In the genomic region with DNA sequence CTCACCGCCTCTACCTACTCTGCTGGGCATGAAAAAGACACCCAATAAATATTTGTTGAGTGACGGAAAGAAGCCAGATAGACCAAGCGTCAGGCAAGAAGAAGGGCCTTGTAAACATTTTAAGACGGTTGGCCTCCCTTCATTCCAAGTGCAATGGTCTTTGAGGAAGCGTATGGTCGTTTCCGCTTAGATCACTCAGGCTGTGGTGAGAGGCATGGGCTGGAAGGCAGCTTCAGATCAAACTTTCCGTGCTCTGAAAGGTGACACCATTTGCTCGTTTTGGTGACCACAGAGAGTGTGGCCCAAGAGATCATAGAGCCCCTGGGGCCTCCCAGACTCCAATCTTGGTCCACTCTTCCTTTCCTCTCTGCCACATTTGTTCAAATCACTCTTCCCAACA, we compare ENCODE assay signal across 25 mouse cellular contexts.
A peak's percentile ranks its signal among the peaks of the same experiment; 100 is the strongest.
DNase-seq lines count a peak whose midpoint lies in the region; ATAC-seq and TF ChIP-seq lines count a peak whose summit lies in the region.
"Had no signal": no experiment of that assay in that cellular context is flagged by ENCODE, and none has a peak within 500 bp of the region (broad histone marks: within the 10 kb centered on the region; RNA-seq: fewer than 3 reads in every experiment).

No protein-coding gene starts in this region.

- H3K9ac ChIP-seq in kidney, embryonic 16.5 days (replicated peaks; ENCODE audit: low read length), result no peak overlapping the region
- H3K9ac ChIP-seq in lung, embryonic 15.5 days, result no peak overlapping the region
- peak overlapping the region; percentile 79 for H3K9ac ChIP-seq in CH12.LX (ENCODE audit: insufficient read depth, low read depth)
- no peak overlapping the region for H3K9ac ChIP-seq in liver, embryonic 12.5 days
- H3K9ac ChIP-seq: embryonic facial prominence, embryonic 13.5 days; embryonic facial prominence, embryonic 15.5 days; forebrain, embryonic 12.5 days had no signal

- H3K4me2 ChIP-seq in kidney, embryonic 16.5 days (replicated peaks; ENCODE audit: low read depth, low read length), result no peak overlapping the region
- no peak overlapping the region for H3K4me2 ChIP-seq in lung, embryonic 15.5 days
- H3K4me2 ChIP-seq in CH12.LX (ENCODE audit: insufficient read depth, low read depth, poor library complexity, severe bottlenecking), result peak overlapping the region; percentile 80
- H3K4me2 ChIP-seq in liver, embryonic 12.5 days, result no peak overlapping the region
- H3K4me2 ChIP-seq: embryonic facial prominence, embryonic 13.5 days; embryonic facial prominence, embryonic 15.5 days; forebrain, embryonic 12.5 days had no signal

- peak; percentile 78 for TF ChIP-seq EP300 in CH12.LX (IDR thresholded peaks at IDR 0.05; ENCODE audit: low read length)

- H3K4me3 ChIP-seq in kidney, embryonic 16.5 days (ENCODE audit: low read length), result no peak overlapping the region
- no peak overlapping the region for H3K4me3 ChIP-seq in lung, embryonic 15.5 days
- no peak overlapping the region for H3K4me3 ChIP-seq in lung, adult 2 months (replicated peaks; ENCODE audit: extremely low read depth, low read depth, low read length)
- H3K4me3 ChIP-seq in CH12.LX (replicated peaks in 1 of 3; ENCODE audit: low read depth in 2 of 3, low read length in 2 of 3, poor library complexity in 1 of 3), result peak overlapping the region in 2 of 3 experiments; percentile 51 to 57
- no peak overlapping the region for H3K4me3 ChIP-seq in liver, embryonic 12.5 days
- H3K4me3 ChIP-seq: embryonic facial prominence, embryonic 13.5 days; embryonic facial prominence, embryonic 15.5 days; erythroblast, embryonic 14.5 days; forebrain, embryonic 10.5 days; forebrain, embryonic 12.5 days had no signal

- peaks cover 22% of the 10 kb centered on the region for H3K4me1 ChIP-seq in kidney, embryonic 16.5 days (ENCODE audit: insufficient read depth, low read length)
- H3K4me1 ChIP-seq in lung, embryonic 15.5 days, result peaks cover 30% of the 10 kb centered on the region
- H3K4me1 ChIP-seq in lung, adult 2 months (ENCODE audit: control insufficient read depth, insufficient read depth, low read length), result no peaks in the 10 kb centered on the region
- H3K4me1 ChIP-seq in CH12.LX (ENCODE audit: control insufficient read depth in 1 of 2, insufficient read depth in 2 of 2), result peaks cover 26 to 28% of the 10 kb centered on the region in 2 experiments
- peaks cover 12% of the 10 kb centered on the region; the same call in 1 of the 2 replicates for H3K4me1 ChIP-seq in liver, embryonic 12.5 days

- no peak for TF ChIP-seq POLR2A in lung, adult 2 months (IDR thresholded peaks at IDR 0.05; ENCODE audit: borderline replicate concordance, extremely low read depth, low read depth, low read length)
- peak; percentile 61 for TF ChIP-seq POLR2A in CH12.LX (IDR thresholded peaks at IDR 0.05; ENCODE audit: low read depth, low read length)

- no peak for TF ChIP-seq CTCF in lung, adult 2 months (IDR thresholded peaks at IDR 0.05; ENCODE audit: insufficient read depth, low read length)
- no peak for TF ChIP-seq CTCF in CH12.LX (conservative IDR thresholded peaks at IDR 0.05 in 1 of 2, IDR thresholded peaks at IDR 0.05 in 1 of 2; ENCODE audit: low read depth in 2 of 2, low read length in 2 of 2)

- no peak; the same call in 1 of the 2 replicates for TF ChIP-seq RAD21 in CH12.LX (IDR thresholded peaks at IDR 0.05; ENCODE audit: low read depth, low read length)

- in situ Hi-C loops in CH12.LX (cut with MboI; ENCODE audit: low pct_ligation_motif_present, low pct_unique_long_range_greater_than_20kb, low sequenced_read_pairs), result no loop called here

- ATAC-seq in kidney, embryonic 16.5 days (ENCODE audit: low FRiP score, low TSS enrichment), result no peak
- no peak for ATAC-seq in lung, embryonic 15.5 days (ENCODE audit: borderline replicate concordance, extremely low read depth, low FRiP score, low TSS enrichment)
- ATAC-seq in liver, embryonic 12.5 days, result no peak
- ATAC-seq: CD4-positive, CD25-positive, alpha-beta regulatory T cell, adult 4 months; forebrain, embryonic 14.5 days; forebrain, embryonic 16.5 days had no signal

- 0 out of 2 replicates have a peak overlapping the region, but pooled peaks have one; percentile 37 for H3K27ac ChIP-seq in kidney, embryonic 16.5 days (ENCODE audit: low read length)
- H3K27ac ChIP-seq in lung, embryonic 15.5 days, result peak overlapping the region; percentile 76; the same call in 1 of the 2 replicates
- H3K27ac ChIP-seq in CH12.LX (ENCODE audit: insufficient read depth, low read depth), result peak overlapping the region; percentile 83
- H3K27ac ChIP-seq in liver, embryonic 12.5 days, result no peak overlapping the region
- H3K27ac ChIP-seq: embryonic facial prominence, embryonic 13.5 days; embryonic facial prominence, embryonic 15.5 days; forebrain, embryonic 10.5 days; forebrain, embryonic 12.5 days had no signal

- 0 out of 2 replicates have a peak, but pooled peaks cover 2% of the 10 kb centered on the region for H3K27me3 ChIP-seq in kidney, embryonic 16.5 days (ENCODE audit: insufficient read depth, low read length)
- H3K27me3 ChIP-seq in lung, embryonic 15.5 days, result 0 out of 2 replicates have a peak, but pooled peaks cover 5% of the 10 kb centered on the region
- no peaks in the 10 kb centered on the region for H3K27me3 ChIP-seq in CH12.LX (replicated peaks)
- peaks cover 36% of the 10 kb centered on the region for H3K27me3 ChIP-seq in liver, embryonic 12.5 days (replicated peaks)

- dilution Hi-C loops in CH12.LX (cut with MboI; ENCODE audit: extremely low pct_ligation_motif_present, extremely low pct_unique_long_range_greater_than_20kb, low sequenced_read_pairs), result no loop called here

- H3K79me2 ChIP-seq in CH12.LX (replicated peaks; ENCODE audit: control insufficient read depth, extremely low read depth, insufficient read depth, poor library complexity, severe bottlenecking), result no peaks in the 10 kb centered on the region; the same call in 1 of the 2 replicates

- no peaks in the 10 kb centered on the region for H3K36me3 ChIP-seq in kidney, embryonic 16.5 days (ENCODE audit: insufficient read depth, low read length)
- no peaks in the 10 kb centered on the region for H3K36me3 ChIP-seq in lung, embryonic 15.5 days
- H3K36me3 ChIP-seq in CH12.LX (replicated peaks in 1 of 2; ENCODE audit: control insufficient read depth in 1 of 2, insufficient read depth in 1 of 2, low read length in 1 of 2), result no peaks in the 10 kb centered on the region
- no peaks in the 10 kb centered on the region for H3K36me3 ChIP-seq in liver, embryonic 12.5 days
- H3K36me3 ChIP-seq: embryonic facial prominence, embryonic 13.5 days; embryonic facial prominence, embryonic 15.5 days; forebrain, embryonic 10.5 days; forebrain, embryonic 12.5 days had no signal

- H3K9me3 ChIP-seq in kidney, embryonic 16.5 days (ENCODE audit: low read length), result no peaks in the 10 kb centered on the region
- no peaks in the 10 kb centered on the region for H3K9me3 ChIP-seq in lung, embryonic 15.5 days
- no peaks in the 10 kb centered on the region for H3K9me3 ChIP-seq in CH12.LX (replicated peaks; ENCODE audit: low read length)
- no peaks in the 10 kb centered on the region for H3K9me3 ChIP-seq in liver, embryonic 12.5 days (replicated peaks)
- H3K9me3 ChIP-seq: embryonic facial prominence, embryonic 13.5 days; embryonic facial prominence, embryonic 15.5 days; forebrain, embryonic 10.5 days; forebrain, embryonic 12.5 days had no signal

- DNase-seq in kidney, postnatal 10 days, result no peak
- DNase-seq in lung, adult 2 months, result no peak
- peak; percentile 45 for DNase-seq in CH12.LX (ENCODE audit: extremely low read depth)
- DNase-seq: adrenal gland, adult 2 months; adrenal gland, postnatal 10 days; adrenal gland, postnatal 25 days; B cell, adult 2 months; cerebellum, adult 11 months; cerebellum, adult 18-20 months; cerebellum, adult 8-10 months; cerebellum, adult 9-11 months; cerebellum, postnatal 14 days; cerebellum, postnatal 36 days; embryo, embryonic 11 days had no signal

- 48% methylated on average over 9 of the region's 9 CpGs for WGBS in kidney, embryonic 16.5 days
- WGBS in lung, embryonic 15.5 days, result 48% methylated on average over 9 of the region's 9 CpGs
- 78% methylated on average over 9 of the region's 9 CpGs for WGBS in lung, adult 2 months
- 53% methylated on average over 9 of the region's 9 CpGs for WGBS in liver, embryonic 12.5 days (ENCODE audit: insufficient replicate concordance)

TF ChIP-seq in CH12.LX, 34 proteins besides CTCF, POLR2A, EP300 and RAD21 (continues in another document):
- TF ChIP-seq NRF1 (IDR thresholded peaks at IDR 0.05; ENCODE audit: low read depth, low read length) (0 out of 2 replicates have a peak, but pooled peaks have one; percentile 28), JUN (IDR thresholded peaks at IDR 0.05; ENCODE audit: insufficient read depth, low read depth, low read length) (peak; percentile 25; the same call in 1 of the 2 replicates), SMC3 (IDR thresholded peaks at IDR 0.05; ENCODE audit: low read depth, low read length) (no peak), PAX5 (IDR thresholded peaks at IDR 0.05; ENCODE audit: low read length) (no peak), TCF12 (IDR thresholded peaks at IDR 0.05; ENCODE audit: low read depth, low read length) (peak; percentile 71), CHD1 (IDR thresholded peaks at IDR 0.05; ENCODE audit: low read depth, low read length) (peak; percentile 76; the same call in 1 of the 2 replicates), KAT2A (IDR thresholded peaks at IDR 0.05; ENCODE audit: insufficient replicate concordance, low read length) (no peak), MXI1 (IDR thresholded peaks at IDR 0.05; ENCODE audit: low read depth, low read length) (peak; percentile 59; the same call in 1 of the 2 replicates), USF2 (conservative IDR thresholded peaks at IDR 0.05; ENCODE audit: low read depth, low read length) (no peak), BHLHE40 (IDR thresholded peaks at IDR 0.05; ENCODE audit: low read depth, low read length) (peak; percentile 84), MAX (IDR thresholded peaks at IDR 0.05; ENCODE audit: low read length) (peak; percentile 77), ETS1 (conservative IDR thresholded peaks at IDR 0.05; ENCODE audit: low read depth, low read length) (peak; percentile 75), TBP (conservative IDR thresholded peaks at IDR 0.05; ENCODE audit: low read depth, low read length) (peak; percentile 74; the same call in 1 of the 2 replicates), GABPA (IDR thresholded peaks at IDR 0.05; ENCODE audit: insufficient replicate concordance, low read depth, low read length) (no peak), USF1 (IDR thresholded peaks at IDR 0.05; ENCODE audit: low read depth, low read length) (no peak), POLR2AphosphoS2 (IDR thresholded peaks at IDR 0.05; ENCODE audit: low read depth, low read length) (no peak), MEF2A (IDR thresholded peaks at IDR 0.05; ENCODE audit: borderline replicate concordance, low read depth, low read length) (peak; percentile 72; the same call in 1 of the 2 replicates), ELF1 (IDR thresholded peaks at IDR 0.05; ENCODE audit: low read depth, low read length) (peak; percentile 49; the same call in 1 of the 2 replicates), HCFC1 (IDR thresholded peaks at IDR 0.05; ENCODE audit: low read depth, low read length) (0 out of 2 replicates have a peak, but pooled peaks have one; percentile 18), MAFK (IDR thresholded peaks at IDR 0.05; ENCODE audit: insufficient replicate concordance, low read length) (no peak)

Comparison
In these comparisons a context has a peak if more than half of its experiments do, and no peak if none do; other contexts are left out.
1. H3K4me3 ChIP-seq: peak in CH12.LX (2 of 3); none in kidney, embryonic 16.5 days (single experiment), lung, embryonic 15.5 days (single experiment), lung, adult 2 months (single experiment) and liver, embryonic 12.5 days (single experiment).